Mouse (Mus musculus) hindbrain, embryonic 11.5 days (tissue): ENCODE measurements at regions not wholly inside any gene's neighbourhood (a gene's known extent, or its start where the extent isn't known, plus 50 kb on each side); places are given as distances from the start of the nearest gene placed in this dataset.

ENCODE experiments used
- ATAC-seq: fragments of 200-750 bp; cut with Nextera tagmentation; 2 replicates; pipeline ENCODE4 v1.8.0; 2017; ENCODE audit warnings: mild to moderate bottlenecking, moderate TSS enrichment, moderate library complexity; ENCODE audit not compliant: low FRiP score
- DNase-seq: peaks from one replicate; pipeline ENCODE4 v3.0.0-alpha.2; 2015; ENCODE audit warnings: low spot score
- H3K27ac ChIP-seq: fragments of 300-500 bp; sonication (generic); 2 replicates; pipeline ENCODE4 v1.5.1; 2014; ENCODE audit warnings: mild to moderate bottlenecking, low read depth, low read length
- H3K27me3 ChIP-seq: fragments of 300-500 bp; sonication (generic); 2 replicates; pipeline ENCODE4 v1.6.1; 2014; ENCODE audit warnings: mild to moderate bottlenecking, low read length, moderate library complexity, mixed read lengths; ENCODE audit not compliant: control insufficient read depth, insufficient read depth
- H3K36me3 ChIP-seq: fragments of 300-500 bp; sonication (generic); 2 replicates; pipeline ENCODE4 v1.6.1; 2014; ENCODE audit warnings: mild to moderate bottlenecking, low read length, moderate library complexity, mixed read lengths; ENCODE audit not compliant: control insufficient read depth, insufficient read depth
- H3K4me1 ChIP-seq: fragments of 300-500 bp; sonication (generic); replicated peaks from 2 replicates; pipeline ENCODE4 v1.6.1; 2014; ENCODE audit warnings: low read length, mixed read lengths; ENCODE audit not compliant: control insufficient read depth, insufficient read depth
- H3K4me2 ChIP-seq: fragments of 300-500 bp; sonication (generic); replicated peaks from 2 replicates; pipeline ENCODE4 v1.6.1; 2014; ENCODE audit warnings: mild to moderate bottlenecking, low read depth, low read length
- H3K4me3 ChIP-seq: fragments of 300-500 bp; sonication (generic); 2 replicates; pipeline ENCODE4 v1.5.1; 2014; ENCODE audit warnings: low read depth, low read length
- H3K9ac ChIP-seq: fragments of 300-500 bp; sonication (generic); 2 replicates; pipeline ENCODE4 v1.6.1; 2014; ENCODE audit warnings: low read depth, low read length
- H3K9me3 ChIP-seq: fragments of 300-500 bp; sonication (generic); 2 replicates; pipeline ENCODE4 v1.6.1; 2016; ENCODE audit warnings: low read length; ENCODE audit not compliant: control insufficient read depth
- WGBS: fragments of 180-500 bp; shearing (Covaris S2); extraction: QIAGEN DNeasy Blood & Tissue Kit; methylation state at CpG from one replicate; pipeline ENCODE4 v1.1.7; 2014; 5-methylcytosine and 5-hydroxymethylcytosine counted together

GRCm38 (mm10) chr2:179277204-179277886, 164.9 kb upstream of the Cdh4 start:
- Histone ChIP-seq H3K9ac (no peak overlapping the region), H3K36me3 (no peaks in the 10 kb centered on the region), H3K9me3 (no peaks in the 10 kb centered on the region), H3K4me2 (no peak overlapping the region), H3K4me1 (no peaks in the 10 kb centered on the region), H3K27me3 (no peaks in the 10 kb centered on the region), H3K27ac (no peak overlapping the region), H3K4me3 (no peak overlapping the region)
- DNase-seq (no peak), ATAC-seq (no peak)
- whole genome bisulfite sequencing: 91% methylated on average over 15 of the region's 15 CpGs

DNA sequence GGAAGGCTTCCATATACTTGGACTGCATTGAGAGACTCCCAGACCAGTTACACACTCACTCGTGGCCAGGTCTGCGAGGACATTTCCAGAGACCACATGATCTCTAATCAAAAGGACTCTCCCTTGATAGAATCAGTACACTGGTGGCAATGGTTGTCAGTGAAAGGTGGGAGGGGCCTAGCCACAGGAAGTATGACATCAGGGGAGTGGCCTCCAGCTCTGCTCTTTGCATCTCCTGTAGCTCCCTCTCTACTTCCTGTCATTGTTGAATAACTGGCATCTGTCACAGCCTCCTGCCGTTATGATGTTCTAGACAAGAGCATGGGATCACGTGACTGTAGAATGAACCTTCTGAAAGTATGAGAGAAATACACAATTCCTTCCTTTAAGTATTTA, 164.3 kb upstream of the Cdh4 start:
- no peaks in the 10 kb centered on the region for H3K4me1 ChIP-seq
- no peaks in the 10 kb centered on the region for H3K36me3 ChIP-seq
- DNase-seq (no peak), ATAC-seq (no peak)
- H3K9me3 ChIP-seq: no peaks in the 10 kb centered on the region
- 84% methylated on average over 4 of the region's 4 CpGs for WGBS
- no peak overlapping the region for H3K9ac ChIP-seq
- H3K4me3 ChIP-seq: no peak overlapping the region
- no peak overlapping the region for H3K4me2 ChIP-seq
- no peaks in the 10 kb centered on the region for H3K27me3 ChIP-seq
- no peak overlapping the region for H3K27ac ChIP-seq

DNA sequence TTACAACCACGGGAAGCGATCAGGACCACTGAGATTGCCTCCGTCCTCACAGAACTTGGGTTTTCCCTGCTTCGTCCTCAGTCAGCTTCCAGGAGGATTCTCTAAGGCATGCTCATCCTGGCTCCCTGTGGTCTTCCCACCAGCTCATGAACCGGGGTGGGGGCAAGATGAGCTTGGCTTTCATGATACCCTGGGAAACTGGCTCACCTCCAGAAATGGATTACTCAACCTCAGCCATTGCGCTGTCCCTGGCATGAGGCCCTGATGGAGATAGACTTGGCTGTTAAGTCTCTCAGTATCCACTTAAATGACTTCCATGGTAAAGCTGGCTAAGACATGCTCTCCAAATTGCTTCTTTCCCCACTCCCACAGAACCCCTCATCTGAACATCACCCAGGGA, 160.0 kb upstream of the Cdh4 start:
- Histone ChIP-seq H3K4me3 (no peak overlapping the region), H3K4me1 (no peaks in the 10 kb centered on the region), H3K36me3 (no peaks in the 10 kb centered on the region), H3K9ac (no peak overlapping the region), H3K27me3 (no peaks in the 10 kb centered on the region), H3K27ac (no peak overlapping the region), H3K9me3 (no peaks in the 10 kb centered on the region), H3K4me2 (no peak overlapping the region)
- WGBS: 88% methylated on average over 6 of the region's 6 CpGs
- DNase-seq (no peak), ATAC-seq (no peak)

- WGBS: 54% methylated on average over 5 of the region's 5 CpGs
- Histone ChIP-seq H3K9ac (no peak overlapping the region), H3K27me3 (no peaks in the 10 kb centered on the region), H3K4me1 (peaks cover 12% of the 10 kb centered on the region), H3K4me3 (no peak overlapping the region), H3K27ac (no peak overlapping the region), H3K36me3 (no peaks in the 10 kb centered on the region), H3K9me3 (no peaks in the 10 kb centered on the region), H3K4me2 (no peak overlapping the region)
- DNase-seq (no peak), ATAC-seq (no peak)
Observed at GRCm38 (mm10) chr2:179290394-179290793, 151.8 kb upstream of the Cdh4 start.

DNA sequence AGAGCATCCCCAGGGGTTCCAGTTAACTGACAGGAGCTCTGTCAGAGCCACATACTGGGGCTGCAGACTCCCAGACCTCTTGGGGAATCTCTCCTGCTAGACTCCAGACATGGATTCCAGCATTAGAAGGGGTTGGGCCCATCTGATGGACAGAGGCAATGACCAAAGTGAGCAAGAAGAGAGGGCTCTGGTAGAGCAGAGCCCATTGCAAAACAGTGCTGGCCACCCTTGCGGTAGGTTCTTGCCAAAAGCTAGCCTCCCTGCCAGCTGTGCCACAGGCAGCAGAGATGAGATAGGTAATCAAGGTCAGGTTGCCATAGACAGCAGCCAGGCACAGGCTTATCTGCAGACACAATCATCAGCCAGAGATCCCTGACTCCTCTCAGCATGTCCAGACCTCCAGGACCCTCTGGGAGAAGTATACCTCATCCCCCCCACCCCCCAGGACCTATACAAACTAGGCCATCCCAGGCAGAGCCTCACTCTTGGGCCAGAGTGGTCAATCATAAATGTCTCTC, 151.1 kb upstream of the Cdh4 start:
- H3K4me1 ChIP-seq: peaks cover 12% of the 10 kb centered on the region
- no peak for ATAC-seq
- no peak for DNase-seq
- H3K27me3 ChIP-seq: no peaks in the 10 kb centered on the region
- WGBS: 95% methylated on average over 1 of the region's 1 CpGs
- no peak overlapping the region for H3K4me3 ChIP-seq
- H3K36me3 ChIP-seq: no peaks in the 10 kb centered on the region
- no peaks in the 10 kb centered on the region for H3K9me3 ChIP-seq
- no peak overlapping the region for H3K4me2 ChIP-seq
- no peak overlapping the region for H3K27ac ChIP-seq
- H3K9ac ChIP-seq: no peak overlapping the region

DNA sequence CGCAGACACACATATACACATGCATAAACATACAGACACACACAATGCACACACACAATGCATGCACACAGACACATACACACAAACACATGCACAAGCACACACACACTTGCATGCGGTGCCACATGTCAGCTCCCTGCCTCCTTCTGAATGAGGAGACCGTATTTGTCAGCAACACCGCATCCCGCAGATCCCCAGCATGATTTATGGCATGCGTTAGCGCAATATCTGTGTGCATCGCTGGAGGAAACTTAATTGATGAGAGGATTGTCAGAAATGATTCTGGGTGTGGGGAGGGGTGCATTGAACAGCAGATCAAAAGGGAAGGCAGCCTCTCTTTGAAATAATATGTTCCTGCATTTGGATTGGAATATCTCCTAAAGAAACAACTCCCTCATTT, 150.3 kb upstream of the Cdh4 start:
- no peaks in the 10 kb centered on the region for H3K27me3 ChIP-seq
- no peaks in the 10 kb centered on the region for H3K9me3 ChIP-seq
- H3K4me3 ChIP-seq: no peak overlapping the region
- H3K9ac ChIP-seq: no peak overlapping the region
- no peak overlapping the region for H3K4me2 ChIP-seq
- H3K27ac ChIP-seq: peak overlapping the region; percentile 86
- WGBS: 82% methylated on average over 8 of the region's 8 CpGs
- ATAC-seq (no peak), DNase-seq (no peak)
- peaks cover 12% of the 10 kb centered on the region for H3K4me1 ChIP-seq
- no peaks in the 10 kb centered on the region for H3K36me3 ChIP-seq

DNA sequence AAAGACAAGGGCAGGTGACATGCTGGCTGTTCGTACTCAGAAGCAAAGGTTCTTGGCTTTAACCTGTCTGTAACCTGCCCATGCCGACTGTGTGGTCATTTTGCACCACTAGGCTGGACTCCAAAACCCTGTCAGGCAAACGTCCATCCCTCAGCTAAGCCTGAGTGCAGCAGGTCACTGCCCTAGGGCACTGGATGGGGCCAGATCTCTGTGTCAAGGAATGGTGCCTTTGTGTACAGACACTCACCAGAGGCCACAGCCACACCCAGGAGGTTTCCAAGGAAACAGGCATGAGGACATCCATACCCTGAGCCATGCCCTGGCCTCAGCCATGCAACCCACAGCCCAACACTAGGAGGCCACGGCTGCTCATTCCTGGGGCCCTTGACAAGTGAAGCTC, 149.7 kb upstream of the Cdh4 start:
- Histone ChIP-seq H3K4me2 (no peak overlapping the region), H3K27me3 (no peaks in the 10 kb centered on the region), H3K9me3 (no peaks in the 10 kb centered on the region), H3K4me3 (no peak overlapping the region), H3K9ac (0 out of 2 replicates have a peak overlapping the region, but pooled peaks have one; percentile 19), H3K4me1 (peaks cover 12% of the 10 kb centered on the region), H3K36me3 (no peaks in the 10 kb centered on the region), H3K27ac (peak overlapping the region; percentile 86)
- ATAC-seq (peak; percentile 60), DNase-seq (peak; percentile 58)
- whole genome bisulfite sequencing: 42% methylated on average over 4 of the region's 4 CpGs

DNA sequence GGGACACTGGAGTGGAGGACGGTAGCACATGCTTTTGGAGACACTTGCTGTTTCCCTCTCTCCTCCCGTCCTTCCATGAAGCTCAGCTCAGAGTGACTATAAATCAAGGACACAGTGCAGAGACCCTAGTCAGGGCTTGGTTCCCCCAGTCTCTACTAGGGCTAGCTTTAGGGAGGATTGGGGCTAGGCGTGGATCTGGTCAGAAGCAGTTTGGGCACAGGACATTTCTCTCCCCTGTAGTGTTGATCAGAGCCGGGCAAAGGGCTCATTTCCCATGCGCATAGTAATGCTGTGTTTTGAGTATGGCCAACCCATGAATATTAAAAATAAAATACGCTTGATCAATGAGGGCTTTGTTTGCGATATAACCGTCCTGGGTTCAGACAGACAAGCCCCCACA, 149.1 kb upstream of the Cdh4 start:
- H3K9ac ChIP-seq: no peak overlapping the region
- H3K9me3 ChIP-seq: no peaks in the 10 kb centered on the region
- peaks cover 12% of the 10 kb centered on the region for H3K4me1 ChIP-seq
- H3K27ac ChIP-seq: peak overlapping the region; percentile 86
- H3K36me3 ChIP-seq: no peaks in the 10 kb centered on the region
- ATAC-seq: peak; percentile 65
- 54% methylated on average over 8 of the region's 8 CpGs for WGBS
- peak; percentile 44 for DNase-seq
- H3K4me2 ChIP-seq: no peak overlapping the region
- H3K4me3 ChIP-seq: no peak overlapping the region
- H3K27me3 ChIP-seq: no peaks in the 10 kb centered on the region

DNA sequence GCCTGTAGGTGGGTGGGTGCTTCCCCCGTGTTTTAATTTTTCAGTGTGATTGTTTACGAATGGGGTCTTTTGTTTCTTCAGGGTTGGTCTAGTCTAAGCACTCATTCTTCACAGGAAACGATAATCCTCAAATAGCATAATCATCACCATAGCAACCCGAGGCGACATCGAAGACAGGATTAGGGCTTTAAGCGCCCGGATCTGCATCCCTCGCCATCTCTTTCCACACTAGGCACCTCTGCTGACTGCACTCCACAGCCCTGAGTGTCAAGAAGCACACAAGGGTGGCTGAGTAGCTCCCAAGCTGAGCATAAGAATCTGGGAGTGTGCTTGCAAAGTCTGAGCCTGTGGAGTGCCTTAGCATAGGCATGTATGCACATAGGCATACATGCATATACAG, 145.2 kb upstream of the Cdh4 start:
- no peak overlapping the region for H3K9ac ChIP-seq
- ATAC-seq: no peak

More for the DNA sequence above, 145.2 kb upstream of the Cdh4 start:
- Histone ChIP-seq H3K27ac (no peak overlapping the region), H3K4me3 (no peak overlapping the region), H3K36me3 (no peaks in the 10 kb centered on the region), H3K27me3 (no peaks in the 10 kb centered on the region), H3K4me1 (peaks cover 10% of the 10 kb centered on the region), H3K9me3 (no peaks in the 10 kb centered on the region), H3K4me2 (no peak overlapping the region)
- 61% methylated on average over 9 of the region's 9 CpGs for WGBS
- DNase-seq: no peak
